Mouse (Mus musculus) spleen, adult 12 weeks (tissue): ENCODE results near the gene Foxn3.

Experiments
- DNase-seq: peaks from one replicate; pipeline ENCODE4 v3.0.0; 2022; ENCODE audit warnings: low spot score

The Foxn3 gene

DNA sequence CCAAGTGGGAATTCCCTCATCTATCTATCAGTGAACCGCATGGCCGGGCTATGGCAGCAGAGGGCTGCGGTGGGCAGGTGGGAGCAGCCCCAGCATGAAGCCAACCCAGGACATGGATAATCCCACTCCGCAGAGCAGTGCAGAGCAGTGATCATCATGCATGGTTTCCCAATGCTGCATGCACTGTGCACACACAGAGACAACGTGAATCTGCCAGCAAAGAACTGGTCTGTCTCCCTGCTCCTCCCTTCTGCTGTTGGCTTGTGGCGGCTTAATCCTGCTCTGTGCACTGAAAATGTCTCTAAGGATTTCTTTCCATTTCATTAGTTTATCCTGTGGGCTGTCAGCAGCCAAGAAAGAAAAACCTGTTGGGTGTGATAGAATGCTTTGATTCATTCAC lies 276.7 kb downstream of the Foxn3 start:
- DNase-seq, result no peak

DNA sequence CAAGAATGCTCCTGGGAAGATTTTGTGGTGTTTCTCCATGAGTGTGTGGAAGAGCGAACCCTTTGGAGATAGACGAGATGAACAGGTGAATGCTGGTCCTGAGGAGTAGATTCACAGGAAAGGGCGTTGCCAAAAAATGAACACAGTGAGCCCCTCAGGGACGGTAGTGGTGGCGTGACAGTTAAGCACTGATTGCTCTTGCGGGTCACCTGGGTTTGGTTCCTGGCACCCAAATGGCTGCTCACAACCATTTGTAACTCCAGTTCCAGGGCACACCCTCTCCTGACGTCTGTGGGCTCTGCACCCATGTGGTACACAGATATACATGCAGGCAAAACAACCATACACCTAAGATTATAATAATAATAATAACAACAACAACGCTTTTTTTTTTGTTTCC lies 277.7 kb downstream of the Foxn3 start:
- no peak for DNase-seq

DNA sequence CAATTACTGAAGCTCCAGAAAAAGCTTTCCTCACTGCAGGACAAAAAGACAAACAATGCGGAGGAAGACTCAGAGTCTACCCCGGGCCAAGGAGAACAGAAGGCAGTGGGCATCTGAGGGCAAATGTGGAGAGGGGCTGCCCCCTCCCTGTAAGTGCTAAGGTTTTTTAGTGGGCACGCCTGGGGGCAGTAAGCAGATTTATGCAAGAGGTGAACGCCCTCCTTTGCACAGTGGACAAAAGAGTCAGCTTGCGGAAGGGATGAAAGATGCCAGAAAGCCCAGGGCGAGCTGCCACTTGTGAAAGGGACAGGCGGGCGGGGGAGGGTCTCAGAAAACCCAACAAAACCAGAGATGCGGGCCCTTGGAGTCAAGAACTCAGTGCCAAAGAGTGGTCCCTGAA lies 278.2 kb downstream of the Foxn3 start:
- no peak for DNase-seq

DNA sequence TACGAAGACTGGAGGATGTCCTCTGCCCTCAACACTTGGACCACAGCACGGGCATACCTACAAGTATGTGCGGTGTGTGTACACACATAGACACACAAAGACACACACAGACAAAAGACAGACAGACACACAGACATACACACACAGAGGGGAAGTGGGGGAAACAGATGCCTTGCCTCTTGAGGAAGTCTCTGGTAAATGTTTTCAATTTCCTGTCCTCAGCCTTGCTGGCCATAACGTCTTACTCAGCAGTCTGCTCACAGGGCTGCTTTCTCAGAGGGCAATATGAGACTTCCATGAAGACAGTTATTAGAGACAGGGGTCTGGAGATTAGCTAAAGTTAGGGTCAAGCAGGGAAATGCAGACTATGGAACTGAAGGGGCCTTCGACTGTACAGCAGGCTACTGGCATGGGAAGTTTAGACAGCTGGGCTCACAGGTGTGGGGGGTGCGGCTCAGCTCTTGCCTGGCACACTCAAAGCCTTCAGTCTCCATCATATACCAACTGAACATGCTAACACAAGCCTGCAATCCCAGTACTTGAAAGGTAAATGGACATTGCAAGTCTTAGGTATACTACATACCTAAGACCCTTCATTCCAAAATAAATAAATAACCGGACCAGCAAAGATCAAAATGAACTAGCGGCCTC lies 278.8 kb downstream of the Foxn3 start:
- DNase-seq, result no peak

DNA sequence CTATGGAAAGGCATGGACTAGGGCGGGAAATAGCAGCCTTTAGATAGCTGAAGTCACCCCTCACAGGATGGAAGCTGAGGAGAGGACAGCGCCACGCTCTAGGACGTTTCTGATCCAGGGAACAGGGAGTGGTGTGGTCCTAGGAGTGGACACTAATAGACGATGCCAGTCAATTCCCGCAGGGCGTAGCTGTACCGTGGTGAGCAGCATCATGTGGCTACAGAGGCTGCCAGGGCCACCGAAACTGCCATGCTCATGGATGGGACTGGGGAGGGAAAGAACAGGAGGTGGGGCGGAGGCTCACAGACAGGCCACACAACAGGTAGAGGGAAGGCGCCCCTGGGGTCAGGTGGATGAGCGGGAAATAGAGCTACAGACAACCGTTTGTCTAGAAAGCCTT lies 282.6 kb downstream of the Foxn3 start:
- no peak for DNase-seq

DNA sequence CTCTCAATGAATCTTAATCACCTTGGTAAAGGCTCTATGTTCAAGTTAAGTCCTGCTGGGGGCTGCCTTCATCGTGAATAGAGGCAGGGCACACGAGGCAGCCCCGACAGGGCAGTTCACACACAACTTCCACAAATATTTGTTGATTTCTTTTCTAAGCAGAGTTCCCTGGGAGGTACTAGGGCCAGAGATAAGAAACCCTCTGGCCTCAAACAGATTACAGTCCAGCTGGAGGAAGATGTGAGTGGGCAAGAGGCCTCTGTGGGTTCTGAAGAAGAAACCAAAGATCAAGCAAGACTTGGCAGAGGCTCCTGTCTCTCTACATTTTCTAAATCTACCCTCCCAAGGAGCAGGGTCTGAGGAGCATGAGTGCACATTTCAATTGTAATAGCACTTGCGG lies 283.1 kb downstream of the Foxn3 start:
- no peak for DNase-seq

DNA sequence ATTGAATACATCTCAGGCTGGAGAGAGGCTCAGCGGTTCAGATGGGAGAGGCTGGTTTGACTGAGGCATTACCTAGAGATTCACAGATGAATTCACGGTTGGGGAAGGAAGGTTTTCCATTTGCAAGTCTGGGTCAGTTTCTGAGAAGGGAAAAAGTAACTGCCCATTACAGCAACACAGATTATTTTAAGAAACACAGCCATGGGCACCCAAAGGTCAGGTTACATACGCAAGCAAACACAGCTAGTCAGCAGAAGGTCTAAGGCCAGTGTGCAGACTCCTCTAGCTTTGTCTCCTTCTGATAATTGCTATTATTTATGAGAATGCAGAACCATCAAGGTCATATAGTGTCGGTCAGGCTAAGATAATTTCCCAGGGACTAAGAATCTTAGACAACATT lies 284.0 kb downstream of the Foxn3 start:
- no peak for DNase-seq

DNA sequence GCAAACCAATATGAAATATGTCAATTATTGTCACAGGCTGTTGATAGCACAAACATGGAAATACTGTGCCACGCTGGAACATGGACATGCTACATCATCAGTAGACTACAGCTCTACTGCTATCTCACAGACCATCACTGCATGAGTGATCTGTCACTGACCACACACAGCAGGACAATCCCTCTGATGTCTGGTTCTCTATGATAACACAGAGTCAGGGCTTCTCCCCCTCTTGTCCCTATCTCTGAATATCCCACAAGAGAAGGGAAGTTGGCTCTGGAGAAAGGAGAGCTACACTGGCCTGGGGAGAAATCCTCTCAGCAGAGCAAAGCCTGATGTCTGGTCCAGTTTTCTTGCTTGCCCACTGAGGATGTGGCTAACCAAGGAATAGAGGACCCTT lies 288.8 kb downstream of the Foxn3 start:
- no peak for DNase-seq

DNA sequence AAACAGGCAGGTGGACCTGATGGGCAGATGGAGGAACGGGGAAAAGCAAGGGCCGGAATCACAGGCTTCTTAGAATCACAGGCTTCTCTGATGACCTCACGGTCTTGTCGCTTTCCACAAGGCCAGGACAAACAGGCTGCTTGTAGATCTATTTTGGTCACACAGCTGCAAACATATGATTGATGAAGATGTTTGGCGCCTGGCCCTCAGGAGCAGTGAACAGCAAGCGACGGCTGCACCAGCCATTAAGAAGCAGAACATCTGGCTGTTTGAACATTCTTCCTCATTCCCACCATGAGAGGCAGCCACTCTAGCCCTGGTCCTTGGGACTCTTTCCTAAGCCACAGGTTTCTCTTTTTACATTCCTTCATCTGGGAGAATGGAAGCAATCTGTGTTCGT lies 294.0 kb downstream of the Foxn3 start:
- no peak for DNase-seq

DNA sequence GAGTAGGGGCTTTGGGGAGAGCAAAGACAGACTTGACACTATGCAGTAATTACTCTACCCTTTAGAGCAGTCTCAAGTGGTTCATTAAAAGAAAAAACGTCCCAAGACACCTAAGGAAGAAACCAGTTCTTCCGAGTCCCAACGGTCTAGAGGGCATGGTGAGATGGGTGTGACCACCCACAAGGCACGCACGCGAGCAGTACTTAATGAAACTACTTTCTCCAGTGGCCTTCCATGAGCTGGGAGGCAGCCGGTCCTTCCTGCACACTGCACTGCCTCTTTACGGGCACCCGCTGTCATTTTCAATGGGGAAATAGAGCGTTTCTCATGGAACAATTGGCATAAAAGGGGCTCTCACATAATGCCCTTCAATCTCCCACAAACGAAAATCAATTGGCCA lies 294.4 kb downstream of the Foxn3 start:
- no peak for DNase-seq

DNA sequence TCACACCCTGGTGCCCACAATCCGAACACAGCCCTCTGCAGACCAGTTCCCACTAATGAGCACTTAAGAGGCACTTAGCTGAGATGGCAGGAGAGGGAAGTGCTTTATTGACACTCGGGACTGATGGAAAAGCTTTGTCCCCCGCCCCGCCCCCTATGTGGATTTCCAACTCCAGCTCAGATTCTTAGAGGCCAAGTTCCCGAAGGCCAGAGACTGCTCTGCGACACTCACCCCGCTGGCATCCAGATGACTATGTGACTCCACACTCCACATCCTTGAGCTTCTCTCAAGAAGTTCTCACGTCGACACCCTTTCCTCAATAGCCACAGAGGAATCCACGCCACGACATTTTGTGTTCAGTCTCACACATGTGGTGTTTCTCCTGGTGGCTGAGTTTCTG lies 295.6 kb downstream of the Foxn3 start:
- DNase-seq, result no peak

DNA sequence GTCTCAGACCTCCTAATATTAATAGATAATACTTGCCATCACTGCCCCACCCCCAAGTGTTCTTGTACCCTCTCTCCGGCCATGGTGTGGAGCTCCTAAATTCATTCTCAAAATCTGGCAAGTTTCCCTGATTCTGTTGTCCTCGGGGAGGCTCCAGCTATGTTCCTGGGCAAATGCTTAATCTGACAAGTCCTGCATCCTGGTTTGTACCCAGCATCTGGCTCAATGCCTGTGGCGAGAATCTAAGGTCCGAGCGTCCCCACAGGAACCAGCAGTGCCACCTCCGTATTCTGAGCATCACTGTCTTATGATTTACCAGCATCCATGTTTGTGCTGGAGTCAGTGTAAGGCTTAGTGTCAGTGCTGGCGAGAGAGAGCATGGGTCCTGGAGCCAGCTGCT lies 296.9 kb downstream of the Foxn3 start:
- no peak for DNase-seq

DNA sequence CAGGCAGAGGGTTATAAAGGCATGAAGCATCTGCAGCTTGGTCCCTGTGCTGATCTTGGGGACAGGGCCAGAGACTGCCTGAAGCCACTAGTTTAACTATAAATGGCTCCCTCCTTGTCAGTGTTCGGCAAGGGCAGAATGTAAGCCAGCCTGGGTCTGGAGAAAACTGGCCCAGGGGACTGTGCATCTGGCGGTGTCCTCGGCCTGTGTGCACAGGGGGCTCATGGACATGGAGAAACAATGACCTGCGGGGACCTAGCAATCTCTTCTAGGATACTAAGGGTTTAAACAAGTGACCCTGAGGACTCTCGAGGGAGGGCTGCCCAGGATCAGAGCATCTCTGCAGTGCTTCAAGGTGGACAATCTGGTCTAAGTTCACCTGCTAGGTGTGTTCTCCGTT lies 297.6 kb downstream of the Foxn3 start:
- DNase-seq, result no peak

DNA sequence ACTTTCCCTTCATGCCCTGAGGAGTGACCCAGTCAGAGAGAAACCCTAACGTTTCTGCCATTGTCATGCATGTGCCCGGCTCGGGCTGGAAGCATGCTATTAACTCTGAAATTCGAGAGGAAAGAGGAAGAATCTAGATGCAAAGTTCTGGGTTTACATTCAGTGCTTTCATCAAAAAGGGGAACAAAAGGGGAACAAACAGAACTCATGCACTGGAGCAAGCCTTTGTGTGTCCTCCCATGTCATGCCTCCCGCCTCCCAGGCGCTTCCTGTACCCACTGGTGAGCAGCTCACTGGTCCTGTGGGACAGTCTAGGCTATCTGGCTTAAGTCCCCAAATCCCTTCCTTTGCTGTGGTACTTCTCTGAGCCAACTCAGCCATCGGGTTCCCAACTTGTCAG lies 299.0 kb downstream of the Foxn3 start:
- DNase-seq, result no peak

DNA sequence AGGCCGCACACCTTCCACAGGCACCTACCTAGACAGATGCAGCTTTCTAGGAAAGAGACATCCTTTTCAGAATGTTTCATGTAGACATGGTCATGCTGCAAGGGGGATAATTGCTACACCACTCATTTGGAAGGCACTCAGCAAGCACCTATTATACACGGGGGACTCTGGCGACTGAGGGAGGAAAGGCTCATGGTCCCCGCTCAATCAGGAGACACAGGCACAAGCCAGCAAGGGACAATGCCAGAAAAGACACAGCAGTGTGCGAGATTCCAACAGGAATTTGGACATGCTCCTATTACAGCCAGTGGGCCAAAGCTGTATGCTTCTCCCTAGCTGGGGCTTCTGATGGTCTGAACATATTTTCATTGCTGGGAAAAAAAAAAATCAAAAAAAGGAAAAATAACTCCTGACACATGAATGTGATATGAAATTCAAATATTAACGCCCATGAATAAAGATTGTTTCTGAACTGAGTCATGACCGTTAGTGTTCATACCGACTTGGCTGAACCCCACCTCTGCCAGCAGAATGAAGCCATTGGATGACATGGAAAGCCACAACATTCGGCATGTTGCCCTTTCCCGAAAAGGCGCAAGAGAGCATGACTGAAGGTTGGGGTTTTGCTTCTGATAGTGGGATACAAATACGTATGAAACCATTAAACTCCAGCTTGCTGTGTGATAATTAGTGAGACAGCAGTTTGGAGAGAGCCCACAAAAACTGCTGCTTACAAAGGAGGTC lies 299.6 kb downstream of the Foxn3 start:
- no peak for DNase-seq

DNA sequence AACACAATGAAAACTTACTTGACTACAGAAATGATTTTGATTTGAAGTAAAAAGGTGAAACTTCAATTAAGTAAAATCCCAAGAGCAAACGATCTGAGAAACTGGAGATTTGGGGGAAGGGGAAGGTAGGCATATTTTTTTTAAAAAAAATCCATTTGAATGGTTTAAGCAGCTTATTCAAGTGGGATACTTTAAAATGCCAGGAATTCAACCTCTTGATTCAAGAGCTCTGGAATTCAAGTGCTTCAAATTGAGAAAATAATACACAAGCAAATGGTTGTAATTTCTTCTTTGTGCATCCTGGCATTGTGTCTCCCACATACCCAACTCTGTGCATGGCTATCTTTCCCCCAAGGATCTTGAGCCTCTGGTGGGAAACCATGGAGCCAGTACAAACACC lies 300.5 kb downstream of the Foxn3 start:
- no peak for DNase-seq

DNA sequence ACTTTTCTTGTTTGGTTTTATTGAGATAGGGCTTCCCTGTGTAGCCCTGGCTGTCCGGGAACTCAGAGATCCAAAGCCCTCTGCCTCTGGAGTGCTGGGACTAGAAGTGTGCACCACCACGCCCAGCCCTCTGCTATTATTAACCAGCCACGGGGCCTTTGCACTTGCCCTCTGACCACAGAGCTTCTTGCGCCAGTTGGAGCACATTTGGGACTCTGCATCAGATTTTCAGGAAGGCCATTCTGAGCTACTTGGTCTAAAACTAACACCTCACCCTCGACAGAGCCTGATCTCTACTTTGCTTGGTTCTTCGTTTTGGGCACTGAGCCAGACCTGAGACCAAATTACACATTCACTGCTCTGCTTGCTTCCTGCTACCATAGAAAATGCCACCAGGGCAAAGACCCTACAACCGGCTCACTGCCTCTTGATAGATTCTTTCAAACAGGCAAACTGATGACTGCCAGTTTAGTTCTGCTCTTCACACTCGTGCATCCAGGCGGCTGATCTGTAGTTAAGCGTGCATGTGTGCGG lies 301.2 kb downstream of the Foxn3 start:
- DNase-seq, result no peak

DNA sequence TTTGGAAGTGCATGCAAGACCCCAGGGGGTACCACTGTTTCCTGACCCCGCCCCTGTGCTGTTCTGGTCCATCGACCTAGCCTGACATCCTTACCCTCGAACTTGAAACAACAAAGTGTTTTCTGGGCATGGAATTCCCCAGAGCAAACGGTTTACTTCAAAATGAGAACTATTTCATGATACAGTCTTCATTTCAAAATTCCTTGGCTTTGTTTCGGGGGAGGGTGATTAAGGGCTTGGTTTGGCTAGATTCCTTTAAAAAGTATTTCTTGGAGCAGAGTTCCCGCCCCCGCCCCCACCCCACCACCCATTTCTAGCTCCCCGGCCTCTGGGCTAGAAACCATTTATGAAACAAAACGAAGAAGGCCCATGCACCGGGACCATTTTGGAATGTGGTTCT lies 303.2 kb downstream of the Foxn3 start:
- DNase-seq, result no peak

DNA sequence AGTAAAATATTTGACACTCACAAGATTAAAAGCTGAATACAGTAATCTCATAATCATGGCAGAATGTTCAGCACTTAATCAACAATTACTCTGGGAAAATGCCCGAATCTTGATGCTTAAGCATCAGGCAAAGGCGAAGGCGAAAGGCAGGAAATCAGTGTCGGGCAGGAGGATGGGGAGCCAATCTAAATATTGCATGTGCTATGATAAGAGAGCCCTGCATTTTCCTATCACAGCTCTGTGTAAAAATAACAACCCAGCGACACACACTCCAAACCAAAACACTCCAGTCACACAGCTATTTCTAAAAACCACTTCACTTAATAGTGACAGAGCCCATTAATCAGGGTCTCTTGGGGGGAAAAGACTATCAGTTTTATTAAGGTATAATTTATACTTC lies 305.8 kb downstream of the Foxn3 start:
- DNase-seq, result no peak

DNA sequence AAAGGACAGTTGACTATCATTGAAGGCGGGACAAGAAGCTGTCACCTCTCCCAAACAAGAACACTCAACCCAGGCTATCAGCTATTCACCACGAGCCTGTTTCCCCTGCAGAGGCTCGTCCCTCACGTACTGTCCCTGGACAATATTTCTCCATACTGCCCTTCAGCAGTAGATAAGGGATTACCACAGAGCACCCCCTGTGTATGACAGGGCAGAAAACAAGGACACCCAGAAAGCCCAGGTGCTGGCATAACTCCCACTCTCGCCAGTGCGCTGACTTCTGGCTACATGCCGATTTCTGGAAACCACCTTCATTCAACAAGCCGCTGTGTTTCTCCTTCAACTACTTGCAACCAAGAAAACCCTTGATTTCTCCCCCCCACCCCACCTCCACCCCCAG lies 306.4 kb downstream of the Foxn3 start:
- DNase-seq, result no peak

DNA sequence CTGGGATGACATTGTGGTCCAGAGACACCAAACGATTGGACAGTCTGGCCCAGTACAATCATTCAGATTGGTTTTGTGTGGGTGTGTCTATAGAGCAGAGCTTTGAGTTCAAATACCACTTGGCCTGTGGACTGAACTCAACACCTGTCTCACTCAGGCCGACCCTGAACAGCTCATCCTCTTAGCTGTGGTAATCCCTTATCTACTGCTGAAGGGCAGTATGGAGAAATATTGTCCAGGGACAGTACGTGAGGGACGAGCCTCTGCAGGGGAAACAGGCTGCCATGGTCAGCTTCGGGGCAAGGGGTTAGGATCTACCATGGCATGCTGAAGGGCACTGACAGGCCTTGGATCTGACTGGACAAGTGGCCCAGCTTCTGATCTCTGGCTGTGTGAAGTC lies 306.9 kb downstream of the Foxn3 start:
- DNase-seq, result no peak

DNA sequence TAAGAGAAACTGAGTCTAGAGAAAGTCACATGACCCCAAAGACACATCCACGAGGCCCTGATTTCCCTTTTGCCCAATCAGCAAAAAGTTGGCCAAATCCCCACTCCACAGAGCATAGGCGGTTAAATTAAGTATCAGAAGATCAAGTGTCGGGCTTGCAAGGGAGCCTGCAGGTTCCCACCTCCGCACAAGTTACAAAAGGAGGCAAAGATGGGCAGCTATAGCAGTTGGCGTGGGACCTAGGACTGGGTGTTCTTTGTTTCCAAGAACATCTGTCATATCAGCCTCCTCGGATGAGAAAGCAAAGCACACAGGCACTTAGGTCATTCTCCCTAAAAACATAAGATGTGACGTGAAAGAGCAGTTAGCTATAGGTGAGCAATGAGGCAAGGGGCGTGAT lies 308.9 kb downstream of the Foxn3 start:
- no peak for DNase-seq

DNA sequence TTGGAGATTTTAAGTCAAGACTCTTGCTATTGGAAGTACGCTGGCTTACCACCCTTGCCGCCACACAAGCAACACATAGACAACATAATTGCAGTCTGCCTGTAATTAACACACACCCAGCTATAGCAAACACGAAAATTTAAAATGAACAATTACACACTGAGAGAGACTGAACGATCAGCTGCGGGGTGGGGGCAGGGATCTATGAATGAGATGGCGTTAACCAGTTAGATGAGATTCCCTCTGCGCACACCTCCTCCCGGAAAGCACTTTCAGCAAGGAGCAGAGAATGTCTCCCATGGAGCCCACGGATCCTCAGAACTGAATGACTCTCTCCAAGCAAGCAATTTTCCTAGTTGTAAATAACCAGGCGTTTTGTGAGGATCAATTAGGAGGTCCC lies 309.8 kb downstream of the Foxn3 start:
- no peak for DNase-seq

DNA sequence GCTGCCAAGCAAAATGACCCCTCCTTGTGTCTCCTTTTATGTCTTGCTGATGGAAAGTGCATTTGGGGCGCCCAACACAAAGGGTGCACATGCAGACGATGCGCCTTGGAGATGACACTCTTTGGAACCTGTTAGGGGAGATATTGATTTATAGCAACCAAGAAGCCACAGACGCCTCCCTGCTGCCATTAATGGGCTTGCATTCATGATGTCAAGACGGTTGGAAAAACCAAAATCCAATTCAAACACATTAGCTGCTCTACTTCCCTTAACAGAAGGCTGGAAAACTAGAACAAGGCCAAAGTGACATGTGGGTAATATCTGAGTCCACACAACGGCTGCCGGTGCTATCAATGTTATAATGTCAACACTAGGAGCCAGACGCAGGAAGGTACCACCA lies 314.8 kb downstream of the Foxn3 start:
- no peak for DNase-seq
